Mouse (Mus musculus): ENCODE data around the gene Csde1. TPM values are rescaled to one million over a fixed set of nuclear protein-coding genes. Genes with fewer than 3 reads are reported as not detected.

Gene Csde1
- 100 to 1,000 TPM; 236 to 252 TPM for total RNA-seq (2021)
- long read RNA-seq, experiment 1, full-length matches to known transcripts = 62 of 81 reads
- long read RNA-seq, experiment 1, partial matches to known transcripts = 12 of 81 reads
- long read RNA-seq, experiment 1, other reads (novel, unspliced or antisense) = 7 of 81 reads
- long read RNA-seq, experiment 2, full-length matches to known transcripts = 93 of 114 reads
- long read RNA-seq, experiment 2, partial matches to known transcripts = 12 of 114 reads
- long read RNA-seq, experiment 2, other reads (novel, unspliced or antisense) = 9 of 114 reads

- H3K27ac ChIP-seq = peak within 1 kb of the TSS; percentile 100
- TF ChIP-seq CTCF (conservative IDR thresholded peaks at IDR 0.05) = no peak
- DNase-seq (ENCODE audit: low spot score in 2 of 2) = peak; percentile 97
- H3K4me3 ChIP-seq = peak within 1 kb of the TSS; percentile 94
Observed at GRCm38 (mm10) chr3:103020249-103020942, at the start of gene Csde1. Csde1 (plus strand) TSS chr3:103020426.

- no peak for DNase-seq (ENCODE audit: low spot score in 2 of 2)
- no peak for TF ChIP-seq CTCF (conservative IDR thresholded peaks at IDR 0.05)
Observed at GRCm38 (mm10) chr3:102970508-102970907, 49.7 kb upstream of the Csde1 start.

GRCm38 (mm10) chr3:102976906-102977305, 43.3 kb upstream of the Csde1 start:
- Histone ChIP-seq H3K27ac (no peak overlapping the region), H3K4me3 (no peak overlapping the region)
- no peak for TF ChIP-seq CTCF (conservative IDR thresholded peaks at IDR 0.05)
- no peak for DNase-seq (ENCODE audit: low spot score in 2 of 2)

More at GRCm38 (mm10) chr3:102970508-102970907, 49.7 kb upstream of the Csde1 start:
- H3K27ac ChIP-seq = no peak overlapping the region
- H3K4me3 ChIP-seq = no peak overlapping the region

- TF ChIP-seq CTCF (conservative IDR thresholded peaks at IDR 0.05) = peak; percentile 43
- DNase-seq (ENCODE audit: low spot score in 2 of 2) = peak in 1 of 2 experiments; percentile 25
- H3K27ac ChIP-seq = no peak overlapping the region
- peak overlapping the region; percentile 30; the same call in 1 of the 2 replicates for H3K4me3 ChIP-seq
Observed at GRCm38 (mm10) chr3:102979550-102980348, 40.5 kb upstream of the Csde1 start.

- no peak overlapping the region for H3K27ac ChIP-seq
- H3K4me3 ChIP-seq = peak overlapping the region; percentile 30; the same call in 1 of the 2 replicates
- DNase-seq (ENCODE audit: low spot score in 2 of 2) = no peak
- TF ChIP-seq CTCF (conservative IDR thresholded peaks at IDR 0.05) = no peak
Observed at GRCm38 (mm10) chr3:102980349-102980736, 39.9 kb upstream of the Csde1 start.

- no peak overlapping the region for H3K27ac ChIP-seq
- no peak for TF ChIP-seq CTCF (conservative IDR thresholded peaks at IDR 0.05)
- no peak overlapping the region for H3K4me3 ChIP-seq
- DNase-seq (ENCODE audit: low spot score in 2 of 2) = no peak
Observed at GRCm38 (mm10) chr3:102991041-102991440, 29.2 kb upstream of the Csde1 start.

- DNase-seq (ENCODE audit: low spot score in 2 of 2) = no peak
- Histone ChIP-seq H3K27ac (no peak overlapping the region), H3K4me3 (no peak overlapping the region)
- TF ChIP-seq CTCF (conservative IDR thresholded peaks at IDR 0.05) = no peak
Observed at GRCm38 (mm10) chr3:102992936-102993335, 27.3 kb upstream of the Csde1 start.

- Histone ChIP-seq H3K27ac (peak overlapping the region; percentile 93), H3K4me3 (peak overlapping the region; percentile 91)
- no peak for TF ChIP-seq CTCF (conservative IDR thresholded peaks at IDR 0.05)
- DNase-seq (ENCODE audit: low spot score in 2 of 2) = no peak
Observed at GRCm38 (mm10) chr3:102995233-102995604, 25.0 kb upstream of the Csde1 start.

- DNase-seq (ENCODE audit: low spot score in 2 of 2) = peak; percentile 94
- no peak for TF ChIP-seq CTCF (conservative IDR thresholded peaks at IDR 0.05)
- Histone ChIP-seq H3K4me3 (peak within 1 kb of the TSS; percentile 91), H3K27ac (peak within 1 kb of the TSS; percentile 93)
Observed at GRCm38 (mm10) chr3:102995605-102996321, 24.5 kb upstream of the Csde1 start, which contains the start of gene Sike1. Sike1 (plus strand) TSS chr3:102995708.

GRCm38 (mm10) chr3:102997036-102997435, 23.2 kb upstream of the Csde1 start:
- H3K27ac ChIP-seq = no peak overlapping the region
- no peak overlapping the region; the same call in 1 of the 2 replicates for H3K4me3 ChIP-seq
- no peak for TF ChIP-seq CTCF (conservative IDR thresholded peaks at IDR 0.05)

GRCm38 (mm10) chr3:102997591-102997990, 22.6 kb upstream of the Csde1 start:
- TF ChIP-seq CTCF (conservative IDR thresholded peaks at IDR 0.05) = no peak
- DNase-seq (ENCODE audit: low spot score in 2 of 2) = no peak
- Histone ChIP-seq H3K4me3 (no peak overlapping the region), H3K27ac (no peak overlapping the region)

More at GRCm38 (mm10) chr3:102997036-102997435, 23.2 kb upstream of the Csde1 start:
- DNase-seq (ENCODE audit: low spot score in 2 of 2) = no peak

GRCm38 (mm10) chr3:103001595-103001994, 18.6 kb upstream of the Csde1 start:
- TF ChIP-seq CTCF (conservative IDR thresholded peaks at IDR 0.05) = no peak
- Histone ChIP-seq H3K27ac (no peak overlapping the region), H3K4me3 (no peak overlapping the region)
- DNase-seq (ENCODE audit: low spot score in 2 of 2) = no peak

Data from layer of hippocampus, adult 2 months (tissue).